Mouse (Mus musculus) adipocyte (in vitro differentiated cells): ENCODE measurements at regions not wholly inside any gene's neighbourhood (a gene's known extent, or its start where the extent isn't known, plus 50 kb on each side); places are given as distances from the start of the nearest gene placed in this dataset.
A peak's percentile ranks its signal among the peaks of the same experiment; 100 is the strongest.
"Not testable (repeated sequence)": the region's sequence is repeated elsewhere in the genome, so short reads cannot be mapped to it uniquely, and the experiment has no call there.

Experiments used
- DNase-seq: peaks from one replicate; pipeline ENCODE4 v3.0.0-alpha.2; 2016; ENCODE audit warnings: low spot score

- DNase-seq: no peak
These were observed 168.3 kb upstream of the Npvf start for GRCm38 (mm10) chr6:50822236-50823151.

DNA sequence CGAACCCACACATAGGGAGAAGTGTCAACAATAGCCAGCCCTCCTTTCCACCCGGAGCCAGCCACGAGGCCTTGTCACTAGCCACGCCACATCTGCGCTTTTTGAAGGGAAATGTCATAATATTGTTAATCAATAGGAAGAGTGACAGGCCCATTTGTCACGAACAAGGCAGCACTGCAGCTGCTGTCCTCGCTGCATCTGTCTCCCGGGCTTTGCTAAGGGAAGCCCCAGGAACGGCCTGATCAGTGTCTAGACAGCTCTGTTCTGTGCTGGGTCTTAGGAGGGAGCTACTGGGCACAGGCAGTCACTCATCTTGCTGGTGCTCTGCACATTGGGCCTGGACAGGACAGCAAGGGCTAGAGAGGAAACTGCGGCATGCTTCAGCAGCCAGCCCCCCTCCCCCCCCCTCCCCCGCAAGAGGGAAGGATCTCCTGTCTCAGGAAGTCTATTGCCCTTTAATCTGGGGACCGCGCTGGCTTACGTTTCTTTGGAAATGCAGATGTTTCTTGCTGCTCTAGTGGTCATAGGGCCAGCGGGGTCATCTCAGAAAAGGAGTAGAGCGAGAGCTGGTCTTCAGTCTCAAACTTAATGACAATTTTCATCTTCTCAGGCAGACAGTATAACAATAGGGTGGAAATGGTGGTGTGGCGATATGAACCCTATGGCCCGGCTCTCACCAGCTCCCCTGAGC is 169.1 kb upstream of the Npvf start:
- DNase-seq: no peak

DNA sequence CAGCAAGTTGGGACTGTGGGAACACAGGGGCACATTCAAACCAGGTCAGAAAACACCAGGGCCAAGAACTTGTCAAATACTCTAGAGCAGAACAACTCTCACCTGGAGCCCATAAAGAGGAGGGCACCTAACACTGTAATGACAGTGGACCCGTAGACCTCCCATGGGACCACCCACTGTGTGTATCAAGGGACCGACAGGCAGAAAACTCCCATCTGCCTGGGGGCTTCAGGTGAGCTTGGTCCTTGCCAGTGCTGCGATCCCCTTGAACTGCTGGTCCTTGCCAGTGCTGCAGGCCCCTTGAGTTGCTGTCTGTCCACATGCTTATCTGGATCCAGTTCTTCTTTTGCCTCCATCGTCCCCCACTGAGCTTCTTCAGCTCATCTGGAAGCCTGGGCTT is 170.2 kb upstream of the Npvf start:
- DNase-seq: no peak

GRCm38 (mm10) chr6:50831725-50832124 is 177.5 kb upstream of the Npvf start:
- no peak for DNase-seq

GRCm38 (mm10) chr6:50835997-50836625 is 181.9 kb upstream of the Npvf start:
- DNase-seq: no peak

DNA sequence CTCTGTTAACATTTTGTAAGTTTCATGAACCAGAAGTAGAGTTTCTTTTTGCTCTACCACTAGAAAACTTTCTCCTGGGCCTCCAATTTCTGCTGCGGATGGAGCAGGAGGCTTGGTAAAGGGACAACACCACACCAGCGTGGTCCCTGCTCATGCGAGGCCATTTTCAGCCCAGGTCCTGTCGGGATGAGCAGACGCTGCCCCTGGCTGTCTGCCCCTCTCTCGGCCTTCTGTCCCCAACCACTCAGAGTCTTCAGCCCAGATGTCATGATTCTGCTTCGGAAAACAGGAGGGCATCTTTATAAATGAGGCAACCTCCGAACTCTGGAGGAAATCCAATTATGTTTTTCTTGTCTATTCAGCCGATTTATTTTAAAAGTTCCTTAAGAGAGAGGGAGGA is 186.6 kb upstream of the Npvf start:
- no peak for DNase-seq

DNA sequence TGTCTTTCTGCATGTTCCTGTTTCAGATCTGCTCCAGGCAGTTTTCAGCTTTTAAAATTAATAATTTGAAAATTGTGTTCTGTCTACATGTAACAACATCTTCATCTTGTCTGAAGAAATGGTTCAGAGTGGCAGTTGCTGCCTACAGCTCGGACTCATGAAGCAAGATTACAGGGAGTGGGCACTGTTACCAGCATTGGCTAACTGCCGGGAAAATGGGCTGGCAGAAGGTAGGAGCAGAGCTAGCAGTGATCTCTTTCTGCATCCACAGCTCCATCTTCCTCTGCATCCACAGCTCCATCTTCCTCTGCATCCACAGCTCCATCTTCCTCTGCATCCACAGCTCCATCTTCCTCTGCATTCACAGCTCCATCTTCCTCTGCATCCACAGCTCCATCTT is 191.0 kb upstream of the Npvf start:
- DNase-seq: not testable (repeated sequence)

- DNase-seq: peak; percentile 27
These were observed 192.7 kb upstream of the Npvf start for GRCm38 (mm10) chr6:50846740-50847516.

DNA sequence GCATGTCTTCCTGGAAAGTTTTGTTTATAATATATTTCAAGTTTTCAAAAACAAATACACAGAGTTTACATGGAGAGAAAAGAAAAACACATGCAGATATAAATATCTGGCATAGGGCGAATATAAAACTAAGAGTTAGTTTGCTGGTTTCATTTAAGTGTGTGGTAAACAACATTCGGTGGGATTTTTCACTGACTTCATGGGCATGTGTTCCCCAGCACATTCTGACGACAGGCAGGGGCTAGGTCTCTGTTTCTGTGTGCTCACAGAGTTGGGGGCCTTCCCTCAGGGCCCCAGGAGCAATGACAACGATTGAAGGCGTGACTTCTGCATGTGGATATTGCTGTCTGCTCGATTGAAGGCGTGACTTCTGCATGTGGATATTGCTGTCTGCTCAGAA is 193.3 kb upstream of the Npvf start:
- no peak for DNase-seq

DNA sequence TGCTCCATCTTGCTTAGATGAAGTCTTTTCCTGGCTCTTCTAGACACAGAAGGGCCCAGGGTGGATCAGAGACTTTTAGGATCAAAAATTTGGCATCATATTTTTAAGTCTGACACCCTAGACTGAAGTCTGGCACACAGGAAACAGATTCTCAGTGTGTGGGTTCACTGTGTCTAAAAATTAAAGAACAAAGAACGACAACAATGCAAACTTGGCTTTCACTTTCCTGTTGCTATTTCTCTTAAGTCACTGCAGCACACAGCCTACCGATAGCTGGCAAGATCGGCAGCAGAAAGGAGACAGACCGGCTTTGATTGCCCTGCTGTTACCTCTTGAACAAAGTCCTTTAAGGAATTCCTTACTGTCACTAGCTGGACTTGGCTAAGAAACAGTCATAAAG is 204.9 kb upstream of the Npvf start:
- no peak for DNase-seq

GRCm38 (mm10) chr6:50877991-50878390 is 223.8 kb upstream of the Npvf start:
- no peak for DNase-seq

DNA sequence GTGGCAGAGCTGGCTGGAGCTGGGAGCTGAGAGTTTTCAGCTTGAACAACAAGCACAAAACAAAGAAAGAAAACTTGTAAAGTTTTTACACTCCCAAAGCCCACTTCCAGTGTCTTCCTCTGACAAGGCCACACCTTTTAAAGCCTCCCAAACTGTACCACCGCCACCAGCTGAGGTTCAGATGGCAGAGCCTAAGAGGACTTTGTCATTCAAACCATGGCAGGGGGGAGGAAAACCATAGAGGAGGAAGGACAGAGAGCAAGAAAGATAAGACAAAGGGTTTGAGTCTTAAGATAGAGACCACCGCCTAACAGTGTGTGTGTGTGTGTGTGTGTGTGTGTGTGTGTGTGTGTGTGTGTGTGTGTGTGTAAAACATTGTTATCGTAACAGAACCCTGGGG is 228.1 kb upstream of the Npvf start:
- DNase-seq: no peak

GRCm38 (mm10) chr6:50882759-50883158 is 228.5 kb upstream of the Npvf start:
- no peak for DNase-seq

GRCm38 (mm10) chr6:50885031-50885430 is 230.8 kb upstream of the Npvf start:
- DNase-seq: no peak

DNA sequence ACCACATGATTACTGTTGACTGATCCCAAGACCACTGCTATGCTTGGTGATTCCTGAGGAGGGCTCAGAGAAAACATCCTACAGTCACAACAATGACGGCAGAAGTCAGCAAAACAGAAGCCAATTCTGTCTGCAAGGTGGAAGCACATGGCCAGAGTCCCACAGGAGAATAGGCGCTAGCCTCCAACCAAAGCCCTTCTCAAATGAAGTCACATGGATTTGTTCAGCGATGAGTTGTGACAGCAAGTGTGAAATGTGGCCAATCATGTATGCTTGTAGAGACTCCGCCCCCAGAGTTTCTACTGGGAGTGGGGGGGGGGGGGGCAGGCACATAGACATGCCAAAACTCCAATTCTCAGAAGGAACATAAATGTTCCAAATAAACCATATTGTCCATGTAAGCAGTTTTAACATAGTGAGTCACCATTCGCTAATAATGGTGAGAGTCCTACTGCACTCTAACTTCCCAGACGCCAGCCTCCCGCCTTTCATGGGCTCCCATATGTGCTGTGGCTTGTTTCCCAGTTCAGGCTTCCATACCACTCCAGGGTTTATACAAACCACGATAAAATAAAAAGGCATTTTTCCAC is 231.6 kb upstream of the Npvf start:
- DNase-seq: no peak

GRCm38 (mm10) chr6:50890370-50891204 is 236.3 kb upstream of the Npvf start:
- no peak for DNase-seq

- DNase-seq: no peak
These were observed 236.9 kb upstream of the Npvf start for GRCm38 (mm10) chr6:50891205-50891526.

- no peak for DNase-seq
These were observed 244.6 kb upstream of the Npvf start for GRCm38 (mm10) chr6:50898792-50899191.

GRCm38 (mm10) chr6:50915166-50916030 is 261.2 kb upstream of the Npvf start:
- DNase-seq: no peak

- no peak for DNase-seq
These were observed 264.0 kb upstream of the Npvf start for GRCm38 (mm10) chr6:50918248-50918647.
